Mouse (Mus musculus) left cerebral cortex, postnatal 4 days (tissue): ENCODE measurements around the gene Igsf8. TPM values are rescaled to one million over a fixed set of nuclear protein-coding genes. Genes with fewer than 3 reads are reported as not detected.

Experiments used
- DNase-seq: peaks from one replicate; pipeline ENCODE4 v3.0.0-alpha.2; 2022
- intact Hi-C: fragments of 180-260 bp; cut with DNase I; formaldehyde crosslinking; loops from one replicate; pipeline ENCODE4 v1.15.1; 2025
- total RNA-seq, 2 experiments: library from RNA; stranded (reverse); gene quantifications; 2 replicates each; pipeline ENCODE4 v1.2.3; 2021

Igsf8 gene
- total RNA-seq, 2 experiments from 2014 or later: 157 to 165 TPM

GRCm38 (mm10) chr1:172340729-172341321 is 79.4 kb downstream of the Igsf8 start, which contains the start of gene Kcnj10:
Gene Kcnj10, plus strand, starts transcription at chr1:172341210.
- intact Hi-C loops: no loop called here
- DNase-seq: peak; percentile 91

DNA sequence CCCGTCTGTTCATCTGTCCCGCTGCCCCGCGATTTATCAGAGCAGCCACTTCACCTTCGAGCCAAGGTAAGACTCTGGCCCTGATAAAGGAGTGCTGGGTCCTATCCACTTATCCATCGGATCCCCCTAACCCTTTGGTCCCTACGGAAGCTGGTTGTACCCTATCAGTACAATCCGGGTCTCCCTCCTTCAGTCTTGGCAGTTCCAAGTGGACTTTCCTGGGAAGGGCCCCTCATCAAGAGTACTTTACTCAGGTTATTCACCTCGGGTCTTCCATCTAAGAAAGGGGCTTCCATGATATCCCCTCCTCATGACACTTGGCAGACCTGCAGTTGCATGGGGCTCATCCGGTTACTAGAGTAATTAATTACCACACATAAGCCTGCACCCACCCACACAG is 79.9 kb downstream of the Igsf8 start:
- intact Hi-C loops: no loop called here
- DNase-seq: no peak

DNA sequence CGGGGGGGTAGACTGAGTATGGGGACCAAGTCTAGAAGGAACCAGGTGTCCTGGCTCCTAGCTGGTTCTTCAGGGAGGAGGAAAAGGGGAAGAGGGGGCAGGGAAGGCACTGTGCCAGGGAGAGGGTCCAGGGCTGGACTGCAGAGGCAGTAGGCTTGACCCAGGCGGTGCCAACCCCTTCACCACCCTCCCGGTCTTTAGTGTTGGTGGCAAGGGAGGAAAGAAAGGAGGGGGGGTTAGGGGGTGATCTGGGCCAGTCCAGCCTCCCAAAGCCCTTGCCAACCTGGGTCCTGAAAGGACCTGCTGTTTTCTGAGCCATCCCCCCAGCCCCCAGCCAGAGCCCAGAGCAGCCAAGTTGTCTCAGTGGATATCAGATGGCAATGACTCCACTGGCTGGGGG is 81.3 kb downstream of the Igsf8 start:
- intact Hi-C loops: no loop called here
- peak; percentile 82 for DNase-seq

- intact Hi-C loops: no loop called here
- no peak for DNase-seq
Observed at GRCm38 (mm10) chr1:172343914-172344313, 82.5 kb downstream of the Igsf8 start.

DNA sequence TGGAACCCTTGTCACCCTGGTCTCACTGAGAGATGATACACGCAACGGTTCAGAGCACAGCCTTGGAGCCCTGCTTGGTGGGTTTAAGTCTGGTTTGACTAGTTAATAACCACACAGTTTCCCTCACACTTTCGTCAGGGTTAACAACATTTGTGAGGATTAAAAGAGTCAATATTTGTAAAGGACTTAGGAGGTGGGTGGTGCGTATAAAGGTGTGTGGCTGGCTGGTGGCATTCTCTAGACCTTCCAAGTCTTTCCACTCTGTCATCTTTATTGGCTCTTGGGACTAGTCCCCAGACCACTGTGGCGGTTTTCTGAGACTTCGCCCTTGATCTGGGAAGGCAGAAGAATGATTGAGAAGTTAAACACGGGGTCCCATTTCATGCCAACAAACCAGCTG is 83.4 kb downstream of the Igsf8 start:
- intact Hi-C loops: no loop called here
- DNase-seq: no peak

GRCm38 (mm10) chr1:172346707-172347106 is 85.3 kb downstream of the Igsf8 start:
- intact Hi-C loops: no loop called here

DNA sequence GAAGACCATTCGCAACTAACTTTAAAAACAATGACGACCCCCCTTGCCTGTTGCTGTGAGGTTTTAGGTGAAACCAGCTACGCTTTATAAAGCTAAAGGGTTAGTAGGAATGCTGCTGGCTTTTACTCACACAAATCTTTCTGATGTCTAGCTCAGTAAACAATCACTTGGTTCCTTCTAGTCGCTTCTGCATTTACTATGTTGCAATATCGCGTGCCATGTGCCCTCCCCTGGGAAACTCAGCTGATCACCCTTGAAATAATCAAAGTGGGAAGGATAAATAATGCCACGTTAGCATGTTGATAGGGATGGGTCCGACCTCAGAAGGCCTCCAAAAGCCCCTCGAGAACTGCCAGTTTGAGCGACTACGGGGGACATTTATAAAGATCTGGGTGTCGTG is 85.9 kb downstream of the Igsf8 start:
- intact Hi-C loops: no loop called here
- no peak for DNase-seq

More at GRCm38 (mm10) chr1:172346707-172347106, 85.3 kb downstream of the Igsf8 start:
- DNase-seq: no peak

GRCm38 (mm10) chr1:172349504-172349903 is 88.1 kb downstream of the Igsf8 start:
- intact Hi-C loops: no loop called here
- no peak for DNase-seq

DNA sequence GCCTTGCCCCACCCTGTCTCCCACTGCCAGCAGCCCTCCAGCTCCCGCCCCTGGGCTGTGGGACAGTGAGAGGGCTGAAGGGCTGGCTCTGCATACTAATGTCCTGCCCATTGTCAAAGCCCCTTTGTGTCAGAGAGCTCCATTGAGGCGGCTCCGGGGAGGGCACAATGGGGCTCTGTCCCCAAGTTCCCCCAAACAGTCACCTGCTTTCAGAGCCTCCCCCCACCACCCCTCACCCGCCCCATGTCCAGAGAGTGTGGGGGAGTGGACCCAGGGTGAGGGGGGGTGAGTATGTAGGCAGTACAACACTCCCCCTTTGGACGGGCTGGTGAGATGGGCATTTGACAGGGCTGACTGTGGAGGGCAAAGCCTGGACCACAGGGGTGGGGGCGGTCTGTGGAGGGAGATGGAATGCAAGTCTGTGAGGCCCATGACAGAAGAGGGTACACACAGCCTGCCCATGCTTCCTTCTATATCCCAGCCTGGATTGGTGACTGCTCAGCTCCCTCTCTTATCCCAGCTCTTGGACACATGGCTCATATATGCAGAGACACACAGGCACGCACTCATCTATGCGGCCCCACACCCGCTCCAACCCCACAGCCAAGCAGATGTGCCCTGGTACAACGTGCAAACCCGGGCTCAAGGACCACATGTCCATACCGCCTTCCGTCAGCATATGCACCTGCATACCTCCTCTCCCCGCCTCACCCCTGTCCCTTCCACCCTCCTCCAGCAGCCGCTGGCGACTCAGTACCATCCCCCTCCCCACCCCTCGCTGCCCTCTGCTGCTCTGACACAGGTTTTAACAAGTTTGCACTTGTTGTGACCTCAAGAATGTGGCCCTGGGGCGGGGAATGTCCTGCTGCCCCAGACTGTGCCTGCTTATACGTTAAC is 88.7 kb downstream of the Igsf8 start:
- DNase-seq: peak; percentile 72
- intact Hi-C loops: no loop called here

- DNase-seq: no peak
Observed at GRCm38 (mm10) chr1:172352001-172352400, 90.6 kb downstream of the Igsf8 start.

GRCm38 (mm10) chr1:172352453-172352852 is 91.0 kb downstream of the Igsf8 start:
- no peak for DNase-seq
- intact Hi-C loops: no loop called here

More at GRCm38 (mm10) chr1:172352001-172352400, 90.6 kb downstream of the Igsf8 start:
- intact Hi-C loops: no loop called here

DNA sequence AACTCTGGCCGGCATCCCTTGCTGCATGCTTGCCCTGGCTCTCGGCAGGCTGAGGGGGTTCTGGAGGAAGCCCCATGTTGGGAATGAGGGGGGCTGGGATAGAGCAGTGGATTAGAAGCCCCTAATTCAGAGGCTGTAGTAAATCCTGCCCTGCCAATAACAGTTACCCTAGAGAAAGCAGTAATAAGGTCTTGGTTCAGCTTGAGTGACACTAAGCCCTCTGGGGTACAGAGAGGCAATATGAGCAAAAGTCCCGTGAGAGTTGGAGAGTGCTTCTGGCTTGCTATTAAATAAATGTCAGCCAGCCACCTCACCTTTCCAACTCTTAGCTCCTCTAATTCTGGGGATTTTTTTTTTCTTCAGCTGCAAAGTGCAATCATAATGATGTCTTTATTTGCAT is 93.9 kb downstream of the Igsf8 start:
- intact Hi-C loops: no loop called here
- no peak for DNase-seq

- intact Hi-C loops: no loop called here
Observed at GRCm38 (mm10) chr1:172357550-172357949, 96.1 kb downstream of the Igsf8 start.

DNA sequence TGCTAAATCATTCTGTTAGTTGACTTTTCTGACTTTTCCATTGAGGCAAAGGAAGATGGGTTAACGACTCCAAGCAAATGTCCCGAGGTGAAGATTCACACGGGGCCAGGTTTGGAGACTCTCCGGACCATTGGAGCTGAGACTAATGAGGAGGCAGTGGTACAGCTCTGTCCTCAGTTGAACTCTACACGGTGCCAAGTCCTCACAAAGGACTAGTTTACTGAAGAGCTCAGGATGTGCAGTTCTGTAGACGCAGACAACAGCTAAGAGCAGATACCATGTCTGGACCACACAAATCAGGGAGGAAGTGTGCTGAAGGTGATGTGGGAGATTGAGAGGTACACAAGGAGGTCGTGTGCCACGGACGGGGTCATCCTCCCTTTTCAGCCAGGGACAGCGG is 96.9 kb downstream of the Igsf8 start:
- intact Hi-C loops: no loop called here
- DNase-seq: no peak

More at GRCm38 (mm10) chr1:172357550-172357949, 96.1 kb downstream of the Igsf8 start:
- peak; percentile 66 for DNase-seq

- DNase-seq: peak; percentile 65
- intact Hi-C loops: no loop called here
Observed at GRCm38 (mm10) chr1:172364684-172365083, 103.2 kb downstream of the Igsf8 start.

DNA sequence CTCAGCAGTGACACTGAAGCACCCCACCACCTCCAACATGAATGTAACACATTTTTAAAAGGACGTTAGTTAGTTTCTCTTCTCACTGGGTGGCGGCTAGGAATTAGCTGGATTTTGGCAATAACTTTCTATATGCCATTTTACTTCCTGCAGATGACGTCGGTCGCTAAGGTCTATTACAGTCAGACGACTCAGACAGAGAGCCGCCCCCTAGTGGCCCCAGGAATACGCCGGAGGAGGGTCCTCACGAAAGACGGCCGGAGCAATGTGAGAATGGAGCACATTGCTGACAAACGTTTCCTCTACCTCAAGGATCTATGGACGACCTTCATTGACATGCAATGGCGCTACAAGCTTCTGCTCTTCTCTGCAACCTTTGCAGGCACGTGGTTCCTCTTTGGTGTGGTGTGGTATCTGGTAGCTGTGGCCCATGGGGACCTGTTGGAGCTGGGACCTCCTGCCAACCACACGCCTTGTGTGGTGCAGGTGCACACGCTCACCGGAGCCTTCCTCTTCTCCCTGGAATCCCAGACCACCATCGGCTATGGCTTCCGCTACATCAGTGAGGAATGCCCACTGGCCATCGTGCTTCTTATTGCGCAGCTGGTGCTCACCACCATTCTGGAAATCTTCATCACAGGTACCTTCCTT is 107.5 kb downstream of the Igsf8 start:
- intact Hi-C loops: no loop called here
- DNase-seq: peak; percentile 72

Other genes with a start within 250 kb of the Igsf8 start
- 10 to 100 TPM; 62.0 to 65.3 TPM for gene Vangl2, start 233.2 kb upstream of the Igsf8 start, total RNA-seq
- gene Nhlh1, start 204.1 kb upstream of the Igsf8 start, total RNA-seq: under 1 TPM; 0.32 to 0.44 TPM
- gene Copa, start 179.1 kb upstream of the Igsf8 start, total RNA-seq: 100 to 1,000 TPM; 195 to 198 TPM
- 10 to 100 TPM; 80.0 to 85.3 TPM for gene Ncstn, start 178.8 kb upstream of the Igsf8 start, total RNA-seq
- gene Pex19, start 134.9 kb upstream of the Igsf8 start, total RNA-seq: 10 to 100 TPM; 73.9 to 84.3 TPM
- 10 to 100 TPM; 71.9 to 75.8 TPM for gene Dcaf8, start 113.6 kb upstream of the Igsf8 start, total RNA-seq
- gene Pea15a, start 54.8 kb upstream of the Igsf8 start, total RNA-seq: 100 to 1,000 TPM; 314 to 321 TPM
- under 1 TPM; 0.62 to 0.82 TPM for gene Casq1, start 41.8 kb upstream of the Igsf8 start, total RNA-seq
- under 1 TPM in 1 of 2 experiments, not detected in 1; 0.58 TPM for gene Atp1a4, start 3.2 kb upstream of the Igsf8 start, total RNA-seq
- gene Atp1a2, start 36.4 kb downstream of the Igsf8 start, total RNA-seq: 100 to 1,000 TPM; 211 to 226 TPM
- gene Kcnj9, start 67.7 kb downstream of the Igsf8 start, total RNA-seq: 10 to 100 TPM; 23.5 to 27.4 TPM
- gene Kcnj10, start 79.6 kb downstream of the Igsf8 start, total RNA-seq: 10 to 100 TPM; 20.4 to 21.3 TPM
- gene Pigm, start 114.9 kb downstream of the Igsf8 start, total RNA-seq: 10 to 100 TPM; 11.1 TPM
- under 1 TPM in 1 of 2 experiments, not detected in 1; 0.26 TPM for gene Slamf9, start 213.7 kb downstream of the Igsf8 start, total RNA-seq
- 10 to 100 TPM; 57.2 to 67.9 TPM for gene Igsf9, start 220.1 kb downstream of the Igsf8 start, total RNA-seq
- 10 to 100 TPM; 22.8 to 29.5 TPM for gene Tagln2, start 238.4 kb downstream of the Igsf8 start, total RNA-seq